Mouse (Mus musculus): Measurements from ENCODE around the gene Ppp3r1.

GRCm38 (mm10) chr11:17215475-17215874 is 56.4 kb downstream of the Ppp3r1 start:
- TF ChIP-seq CTCF (conservative IDR thresholded peaks at IDR 0.05; ENCODE audit: insufficient read depth, insufficient read length, low read depth, low read length) (no peak), POLR2A (IDR thresholded peaks at IDR 0.05; ENCODE audit: low read depth, low read length) (no peak)
